Mouse (Mus musculus): Measurements from ENCODE around the gene Alox15. TPM values are rescaled to one million over a fixed set of nuclear protein-coding genes. Genes with fewer than 3 reads are reported as not detected.
A peak's percentile ranks its signal among the peaks of the same experiment; 100 is the strongest.
"Not testable (repeated sequence)": the region's sequence is repeated elsewhere in the genome, so short reads cannot be mapped to it uniquely, and the experiment has no call there.

Gene Alox15
- polyA plus RNA-seq, 1 experiment from 2014 or later = 12.7 TPM

- ATAC-seq (ENCODE audit: insufficient read depth, low FRiP score) = no peak
- H3K4me3 ChIP-seq (replicated peaks; ENCODE audit: low read length) = no peak overlapping the region
- no peaks in the 10 kb centered on the region for H3K9me3 ChIP-seq (replicated peaks; ENCODE audit: control insufficient read depth, low read length)
- no peaks in the 10 kb centered on the region for H3K27me3 ChIP-seq (ENCODE audit: control insufficient read depth, insufficient read depth, low read length)
- no peaks in the 10 kb centered on the region for H3K4me1 ChIP-seq (ENCODE audit: control insufficient read depth, insufficient read depth, low read length)
- no peak overlapping the region for H3K4me2 ChIP-seq (ENCODE audit: low read depth, low read length)
- no peaks in the 10 kb centered on the region for H3K36me3 ChIP-seq (ENCODE audit: control insufficient read depth, insufficient read depth, low read length)
- H3K9ac ChIP-seq (ENCODE audit: low read length) = no peak overlapping the region
- no peak overlapping the region for H3K27ac ChIP-seq (ENCODE audit: low read length)
These were observed 20.6 kb upstream of the Alox15 start for GRCm38 (mm10) chr11:70372396-70372795.

GRCm38 (mm10) chr11:70368626-70369025, 16.8 kb upstream of the Alox15 start:
- H3K9ac ChIP-seq (ENCODE audit: low read length); H3K9me3 ChIP-seq (replicated peaks; ENCODE audit: control insufficient read depth, low read length); H3K27me3 ChIP-seq (ENCODE audit: control insufficient read depth, insufficient read depth, low read length); H3K27ac ChIP-seq (ENCODE audit: low read length); ATAC-seq (ENCODE audit: insufficient read depth, low FRiP score); H3K4me2 ChIP-seq (ENCODE audit: low read depth, low read length); H3K36me3 ChIP-seq (ENCODE audit: control insufficient read depth, insufficient read depth, low read length); H3K4me3 ChIP-seq (replicated peaks; ENCODE audit: low read length); H3K4me1 ChIP-seq (ENCODE audit: control insufficient read depth, insufficient read depth, low read length): not testable (repeated sequence)
- WGBS = 76% methylated on average over 2 of the region's 2 CpGs

DNA sequence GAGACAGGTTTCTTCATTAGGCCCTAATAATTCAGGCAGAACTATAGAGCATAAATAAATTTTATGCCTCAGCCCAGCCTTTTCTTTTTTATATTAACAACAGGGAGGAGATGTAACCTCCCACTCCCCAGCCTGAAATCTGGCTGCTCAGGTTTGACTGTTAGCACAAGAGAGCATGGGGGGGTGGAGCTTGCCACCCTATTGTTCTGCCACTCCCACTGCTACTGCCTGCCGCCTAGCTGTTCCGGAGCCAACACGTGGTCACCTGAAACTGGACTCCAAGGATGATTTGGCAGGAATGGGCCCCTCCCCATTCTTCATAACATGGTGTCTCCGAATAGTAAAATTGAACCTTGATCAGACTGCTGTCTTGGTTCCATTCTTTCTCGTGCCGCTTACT, 15.9 kb upstream of the Alox15 start:
- not testable (repeated sequence) for H3K9ac ChIP-seq (ENCODE audit: low read length); H3K36me3 ChIP-seq (ENCODE audit: control insufficient read depth, insufficient read depth, low read length)

DNA sequence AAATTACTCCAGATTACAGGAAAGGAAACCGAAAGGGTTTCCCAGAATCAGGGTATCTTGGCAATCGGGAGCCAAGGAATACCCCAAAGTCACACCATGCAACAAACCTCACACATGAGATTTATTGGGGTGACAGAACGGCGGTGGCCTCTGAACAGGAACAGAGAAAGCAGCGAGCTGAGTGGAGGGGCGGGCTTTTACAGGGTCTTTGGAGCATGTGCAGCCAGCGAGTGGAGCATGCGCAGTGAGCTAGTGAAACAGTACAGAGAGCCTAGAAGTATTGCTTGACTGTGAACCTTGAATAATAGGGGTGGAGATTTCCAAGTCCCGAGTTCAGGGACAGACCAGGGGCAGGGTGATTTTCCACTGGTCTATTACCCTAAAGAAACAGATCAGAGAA, 3.2 kb downstream of the Alox15 start:
- peaks cover 44% of the 10 kb centered on the region for H3K27me3 ChIP-seq (ENCODE audit: control insufficient read depth, insufficient read depth, low read length)
- 81% methylated on average over 9 of the region's 9 CpGs for WGBS
- no peak overlapping the region for H3K4me3 ChIP-seq (replicated peaks; ENCODE audit: low read length)
- no peak for ATAC-seq (ENCODE audit: insufficient read depth, low FRiP score)
- H3K36me3 ChIP-seq (ENCODE audit: control insufficient read depth, insufficient read depth, low read length) = no peaks in the 10 kb centered on the region
- no peaks in the 10 kb centered on the region for H3K9me3 ChIP-seq (replicated peaks; ENCODE audit: control insufficient read depth, low read length)
- H3K4me1 ChIP-seq (ENCODE audit: control insufficient read depth, insufficient read depth, low read length) = 0 out of 2 replicates have a peak, but pooled peaks cover 12% of the 10 kb centered on the region
- H3K27ac ChIP-seq (ENCODE audit: low read length) = no peak overlapping the region
- H3K4me2 ChIP-seq (ENCODE audit: low read depth, low read length) = no peak overlapping the region
- no peak overlapping the region for H3K9ac ChIP-seq (ENCODE audit: low read length)

More for the DNA sequence above, 15.9 kb upstream of the Alox15 start:
- H3K9me3 ChIP-seq (replicated peaks; ENCODE audit: control insufficient read depth, low read length); H3K4me2 ChIP-seq (ENCODE audit: low read depth, low read length); H3K27me3 ChIP-seq (ENCODE audit: control insufficient read depth, insufficient read depth, low read length); H3K27ac ChIP-seq (ENCODE audit: low read length); H3K4me1 ChIP-seq (ENCODE audit: control insufficient read depth, insufficient read depth, low read length); ATAC-seq (ENCODE audit: insufficient read depth, low FRiP score); H3K4me3 ChIP-seq (replicated peaks; ENCODE audit: low read length): not testable (repeated sequence)
- WGBS = 78% methylated on average over 6 of the region's 6 CpGs

DNA sequence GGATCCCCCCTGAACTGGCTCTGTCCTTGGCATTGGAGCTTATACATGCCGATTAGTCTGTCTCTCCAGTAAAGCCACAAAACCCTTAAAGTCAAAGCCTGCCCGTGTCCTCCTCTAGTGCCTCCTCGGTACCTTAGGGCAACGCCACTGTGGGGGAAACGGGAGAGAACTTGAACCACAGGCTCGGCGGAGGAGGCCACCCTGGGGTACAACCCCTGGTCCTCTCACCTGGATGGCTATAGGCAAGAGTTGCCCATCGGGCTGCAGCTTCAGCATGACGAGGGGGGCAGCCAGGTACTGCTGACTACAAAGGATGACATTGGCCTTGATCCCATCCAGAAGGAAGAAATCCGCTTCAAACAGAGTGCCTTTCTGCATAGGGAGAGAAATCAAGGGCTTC, 4.0 kb downstream of the Alox15 start:
- H3K9me3 ChIP-seq (replicated peaks; ENCODE audit: control insufficient read depth, low read length) = no peaks in the 10 kb centered on the region
- H3K4me1 ChIP-seq (ENCODE audit: control insufficient read depth, insufficient read depth, low read length) = 0 out of 2 replicates have a peak, but pooled peaks cover 12% of the 10 kb centered on the region
- no peak overlapping the region for H3K9ac ChIP-seq (ENCODE audit: low read length)
- no peaks in the 10 kb centered on the region for H3K36me3 ChIP-seq (ENCODE audit: control insufficient read depth, insufficient read depth, low read length)
- H3K27me3 ChIP-seq (ENCODE audit: control insufficient read depth, insufficient read depth, low read length) = peaks cover 38% of the 10 kb centered on the region
- no peak for ATAC-seq (ENCODE audit: insufficient read depth, low FRiP score)
- no peak overlapping the region for H3K27ac ChIP-seq (ENCODE audit: low read length)
- WGBS = 85% methylated on average over 10 of the region's 10 CpGs
- H3K4me3 ChIP-seq (replicated peaks; ENCODE audit: low read length) = no peak overlapping the region
- no peak overlapping the region for H3K4me2 ChIP-seq (ENCODE audit: low read depth, low read length)

DNA sequence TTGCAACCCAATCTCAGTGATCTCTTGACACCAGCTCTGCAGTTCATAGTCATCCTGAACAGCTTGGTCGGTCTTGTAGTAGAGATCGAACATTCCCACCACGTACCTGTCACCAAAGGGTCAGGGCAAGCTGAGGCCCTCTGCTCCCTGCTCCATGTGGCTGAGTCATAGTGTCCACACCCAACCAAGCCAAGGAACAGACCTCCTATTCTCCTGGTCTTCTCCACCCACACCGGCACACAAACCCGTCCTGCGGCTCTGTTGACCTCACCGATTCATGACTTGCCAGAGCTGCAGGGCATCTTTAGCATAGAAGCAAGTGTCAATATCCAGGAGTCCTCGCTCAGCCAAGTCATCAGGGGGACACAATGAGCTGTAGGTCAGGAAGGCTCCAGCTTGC, 6.3 kb downstream of the Alox15 start:
- ATAC-seq (ENCODE audit: insufficient read depth, low FRiP score) = peak; percentile 80; the same call in 1 of the 2 replicates
- no peaks in the 10 kb centered on the region for H3K36me3 ChIP-seq (ENCODE audit: control insufficient read depth, insufficient read depth, low read length)

DNA sequence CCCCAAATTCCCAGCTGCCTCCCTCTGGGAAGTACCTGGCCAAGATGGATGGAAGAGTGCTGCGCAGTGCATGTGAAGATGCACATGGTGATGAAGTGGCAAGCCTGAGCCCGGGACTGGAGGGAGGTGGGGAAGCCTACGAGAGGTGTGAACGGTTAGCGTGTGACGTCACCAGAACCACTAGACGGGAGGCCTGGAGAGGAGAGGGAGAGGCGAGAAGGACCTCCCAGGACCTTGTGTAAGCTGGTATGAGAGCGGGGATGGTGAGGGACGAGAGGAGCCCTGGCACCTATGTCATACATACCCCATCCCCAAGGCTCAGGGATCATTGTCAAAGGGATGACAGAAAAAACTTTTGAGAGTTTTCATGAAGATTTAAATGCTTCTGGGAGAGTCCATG, 6.8 kb downstream of the Alox15 start:
- Histone ChIP-seq H3K27ac (ENCODE audit: low read length) (no peak overlapping the region), H3K4me1 (ENCODE audit: control insufficient read depth, insufficient read depth, low read length) (no peaks in the 10 kb centered on the region), H3K9ac (ENCODE audit: low read length) (no peak overlapping the region), H3K9me3 (replicated peaks; ENCODE audit: control insufficient read depth, low read length) (no peaks in the 10 kb centered on the region), H3K4me2 (ENCODE audit: low read depth, low read length) (no peak overlapping the region), H3K36me3 (ENCODE audit: control insufficient read depth, insufficient read depth, low read length) (no peaks in the 10 kb centered on the region), H3K27me3 (ENCODE audit: control insufficient read depth, insufficient read depth, low read length) (peaks cover 12% of the 10 kb centered on the region), H3K4me3 (replicated peaks; ENCODE audit: low read length) (no peak overlapping the region)
- ATAC-seq (ENCODE audit: insufficient read depth, low FRiP score) = no peak
- 68% methylated on average over 10 of the region's 10 CpGs for WGBS

More for the DNA sequence above, 6.3 kb downstream of the Alox15 start:
- Histone ChIP-seq H3K9ac (ENCODE audit: low read length) (no peak overlapping the region), H3K27me3 (ENCODE audit: control insufficient read depth, insufficient read depth, low read length) (peaks cover 15% of the 10 kb centered on the region), H3K9me3 (replicated peaks; ENCODE audit: control insufficient read depth, low read length) (no peaks in the 10 kb centered on the region), H3K4me1 (ENCODE audit: control insufficient read depth, insufficient read depth, low read length) (no peaks in the 10 kb centered on the region), H3K4me2 (ENCODE audit: low read depth, low read length) (no peak overlapping the region), H3K4me3 (replicated peaks; ENCODE audit: low read length) (no peak overlapping the region), H3K27ac (ENCODE audit: low read length) (no peak overlapping the region)
- 78% methylated on average over 8 of the region's 8 CpGs for WGBS

DNA sequence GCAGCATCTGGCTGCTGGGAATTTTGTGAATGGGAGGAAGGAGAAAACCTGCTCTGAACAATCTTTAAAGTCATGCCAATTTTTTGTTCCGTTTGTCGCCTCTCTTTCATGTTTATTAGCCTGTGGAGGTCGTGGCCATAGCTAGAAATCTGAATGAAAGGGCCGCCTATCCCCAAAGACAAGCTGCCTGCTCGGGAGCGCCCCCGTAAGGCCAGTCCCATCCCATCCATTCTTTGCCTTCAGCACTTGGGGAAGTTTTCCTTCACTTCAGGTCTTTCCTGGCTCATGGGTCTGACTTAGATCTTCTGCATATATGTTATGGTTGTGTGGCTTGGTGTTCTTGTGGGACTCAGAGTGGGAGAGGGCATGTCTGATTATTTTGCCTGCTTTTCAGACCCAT, 12.3 kb downstream of the Alox15 start:
- H3K27me3 ChIP-seq (ENCODE audit: control insufficient read depth, insufficient read depth, low read length) = no peaks in the 10 kb centered on the region
- H3K4me2 ChIP-seq (ENCODE audit: low read depth, low read length) = no peak overlapping the region
- ATAC-seq (ENCODE audit: insufficient read depth, low FRiP score) = no peak
- no peak overlapping the region for H3K27ac ChIP-seq (ENCODE audit: low read length)
- H3K36me3 ChIP-seq (ENCODE audit: control insufficient read depth, insufficient read depth, low read length) = no peaks in the 10 kb centered on the region
- H3K9me3 ChIP-seq (replicated peaks; ENCODE audit: control insufficient read depth, low read length) = no peaks in the 10 kb centered on the region
- H3K4me3 ChIP-seq (replicated peaks; ENCODE audit: low read length) = no peak overlapping the region
- H3K4me1 ChIP-seq (ENCODE audit: control insufficient read depth, insufficient read depth, low read length) = no peaks in the 10 kb centered on the region
- 27% methylated on average over 7 of the region's 7 CpGs for WGBS
- H3K9ac ChIP-seq (ENCODE audit: low read length) = no peak overlapping the region

DNA sequence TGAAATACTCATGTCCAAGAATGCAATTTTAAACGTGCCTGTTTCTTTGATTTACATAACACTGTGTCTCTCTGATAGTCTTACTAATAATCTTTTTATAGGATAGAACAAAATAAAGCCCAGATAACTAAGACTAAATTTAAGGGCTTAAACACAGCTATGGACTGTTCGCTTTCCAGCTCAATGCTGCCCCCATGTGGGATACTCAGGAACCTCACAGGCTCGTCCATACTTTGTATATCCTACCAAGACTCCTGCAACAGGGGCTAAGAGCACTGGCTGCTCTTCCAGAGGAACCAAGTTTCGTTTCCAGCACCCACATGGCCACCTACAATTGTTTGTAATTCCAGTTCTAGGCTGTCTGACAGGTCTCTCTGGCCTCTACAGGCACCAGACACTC, 17.4 kb downstream of the Alox15 start:
- Histone ChIP-seq H3K9me3 (replicated peaks; ENCODE audit: control insufficient read depth, low read length) (no peaks in the 10 kb centered on the region), H3K9ac (ENCODE audit: low read length) (no peak overlapping the region), H3K36me3 (ENCODE audit: control insufficient read depth, insufficient read depth, low read length) (no peaks in the 10 kb centered on the region), H3K4me1 (ENCODE audit: control insufficient read depth, insufficient read depth, low read length) (no peaks in the 10 kb centered on the region), H3K4me2 (ENCODE audit: low read depth, low read length) (no peak overlapping the region), H3K27ac (ENCODE audit: low read length) (no peak overlapping the region), H3K4me3 (replicated peaks; ENCODE audit: low read length) (no peak overlapping the region), H3K27me3 (ENCODE audit: control insufficient read depth, insufficient read depth, low read length) (no peaks in the 10 kb centered on the region)
- 36% methylated on average over 4 of the region's 4 CpGs for WGBS
- ATAC-seq (ENCODE audit: insufficient read depth, low FRiP score) = no peak

GRCm38 (mm10) chr11:70324726-70325125, 27.1 kb downstream of the Alox15 start:
- Histone ChIP-seq H3K27ac (ENCODE audit: low read length) (no peak overlapping the region), H3K36me3 (ENCODE audit: control insufficient read depth, insufficient read depth, low read length) (no peaks in the 10 kb centered on the region), H3K9me3 (replicated peaks; ENCODE audit: control insufficient read depth, low read length) (no peaks in the 10 kb centered on the region), H3K9ac (ENCODE audit: low read length) (no peak overlapping the region), H3K27me3 (ENCODE audit: control insufficient read depth, insufficient read depth, low read length) (peaks cover 33% of the 10 kb centered on the region), H3K4me1 (ENCODE audit: control insufficient read depth, insufficient read depth, low read length) (no peaks in the 10 kb centered on the region), H3K4me2 (ENCODE audit: low read depth, low read length) (no peak overlapping the region), H3K4me3 (replicated peaks; ENCODE audit: low read length) (no peak overlapping the region)
- no peak for ATAC-seq (ENCODE audit: insufficient read depth, low FRiP score)
- WGBS = 86% methylated on average over 8 of the region's 8 CpGs

All from stomach, embryonic 16.5 days (tissue).